Mouse (Mus musculus) urinary bladder, adult 2 months (tissue): ENCODE data around the gene Tmem178b. TPM values are rescaled to one million over a fixed set of nuclear protein-coding genes. Genes with fewer than 3 reads are reported as not detected.

ENCODE experiments used
- DNase-seq: peaks from one replicate; pipeline ENCODE4 v3.0.0; 2022; ENCODE audit warnings: low spot score
- polyA plus RNA-seq: library from polyadenylated mRNA; depleted of rRNA; stranded (reverse); fragments of >200 nt; gene quantifications from 2 replicates; pipeline ENCODE4 v1.2.3, GENCODE M21; 2012

Gene Tmem178b
- polyA plus RNA-seq, 1 experiment, result 0.70 TPM

DNA sequence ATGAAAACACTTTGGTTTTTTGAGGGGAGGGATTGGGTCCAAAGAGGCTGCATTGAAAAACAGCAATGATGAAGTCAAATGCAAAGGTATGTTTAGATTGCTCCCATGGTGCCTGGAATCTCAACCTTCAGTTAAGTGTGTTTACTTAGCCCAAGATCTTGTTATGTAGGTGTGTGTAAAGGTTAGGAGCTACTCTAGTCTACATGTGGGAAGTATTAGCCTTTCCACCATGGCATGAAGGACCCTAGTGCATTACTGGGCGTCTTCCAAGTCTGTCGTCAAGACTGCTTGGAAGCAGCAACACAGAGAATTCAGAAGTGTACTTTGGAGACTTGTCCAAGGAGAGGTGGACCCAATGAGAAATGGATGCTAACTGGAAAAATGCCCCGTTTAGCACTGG lies 205.3 kb downstream of the Tmem178b start:
- DNase-seq, result no peak

DNA sequence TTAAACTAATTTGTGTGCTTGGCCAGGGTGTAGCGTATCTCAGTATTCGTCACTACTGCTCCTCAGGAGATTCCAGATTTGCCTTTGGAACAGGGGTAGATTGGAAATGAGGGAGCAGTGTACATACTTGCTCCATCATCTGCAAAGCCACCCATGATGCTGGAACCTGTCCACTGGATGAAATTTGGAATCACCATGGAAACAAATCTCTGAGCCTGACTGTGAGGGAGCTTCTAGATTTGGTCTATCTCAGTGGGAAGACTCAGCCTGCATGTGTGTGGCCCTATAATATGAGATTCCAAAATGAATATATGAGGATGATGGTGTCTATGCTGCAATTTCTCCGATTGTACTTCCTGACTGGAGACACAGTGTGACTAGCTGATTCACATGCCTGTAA lies 210.7 kb downstream of the Tmem178b start:
- no peak for DNase-seq

DNA sequence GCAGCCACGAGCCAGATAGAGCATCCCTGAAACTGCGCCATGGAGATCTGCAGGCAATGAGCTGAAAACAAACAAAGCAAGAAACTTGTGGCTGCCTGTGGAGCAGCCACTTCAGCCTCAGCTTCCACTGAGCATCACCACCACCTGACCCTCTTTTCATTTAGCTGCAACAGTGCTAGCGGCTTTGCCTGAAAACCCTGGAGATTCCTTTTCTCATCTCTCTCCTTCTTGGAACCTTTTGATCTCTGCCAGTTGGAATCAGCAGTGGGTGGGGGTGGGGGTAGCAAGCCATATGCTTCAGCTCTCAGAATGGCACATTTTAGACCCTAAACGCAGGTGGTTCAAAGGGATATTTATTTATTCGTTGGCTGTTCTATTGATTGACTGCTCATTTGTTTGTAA lies 218.2 kb downstream of the Tmem178b start:
- DNase-seq, result no peak

DNA sequence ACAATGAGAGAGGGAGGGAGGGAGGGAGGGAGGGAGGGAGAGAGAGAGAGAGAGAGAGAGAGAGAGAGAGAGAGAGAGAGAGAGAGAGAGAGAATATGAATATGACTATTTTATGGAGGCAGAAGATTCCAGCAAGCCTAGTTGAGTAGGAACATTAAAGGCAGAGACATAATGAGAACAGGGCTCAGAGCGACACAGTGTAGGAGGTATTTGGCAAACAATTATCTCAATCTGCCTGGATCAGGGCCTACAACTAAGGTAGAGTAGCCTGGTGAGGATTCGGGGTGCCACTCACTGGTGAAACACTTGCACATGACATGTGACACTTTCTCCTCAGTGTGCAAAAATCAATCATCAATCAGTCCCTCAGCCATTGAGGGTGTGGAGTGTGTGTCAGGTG lies 225.4 kb downstream of the Tmem178b start:
- no peak for DNase-seq

DNA sequence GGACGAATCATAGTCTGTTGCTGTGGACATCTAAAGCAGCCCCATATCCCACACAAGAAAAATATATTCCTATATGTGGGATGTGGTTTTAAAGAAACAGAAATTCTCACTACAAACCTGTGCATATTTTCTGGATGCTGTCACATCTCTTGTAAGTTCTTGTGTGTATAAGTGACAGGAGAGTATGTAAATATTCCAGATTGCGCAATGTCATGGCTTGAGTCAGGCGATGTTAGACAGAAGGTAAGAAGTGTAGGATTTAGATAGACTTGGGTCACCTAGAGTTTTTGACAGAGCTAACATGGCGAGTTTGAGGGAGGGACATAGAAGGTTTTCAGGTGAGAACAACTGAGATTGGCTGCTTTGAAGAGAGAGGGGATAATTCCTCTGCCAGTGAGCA lies 228.7 kb downstream of the Tmem178b start:
- DNase-seq, result no peak

DNA sequence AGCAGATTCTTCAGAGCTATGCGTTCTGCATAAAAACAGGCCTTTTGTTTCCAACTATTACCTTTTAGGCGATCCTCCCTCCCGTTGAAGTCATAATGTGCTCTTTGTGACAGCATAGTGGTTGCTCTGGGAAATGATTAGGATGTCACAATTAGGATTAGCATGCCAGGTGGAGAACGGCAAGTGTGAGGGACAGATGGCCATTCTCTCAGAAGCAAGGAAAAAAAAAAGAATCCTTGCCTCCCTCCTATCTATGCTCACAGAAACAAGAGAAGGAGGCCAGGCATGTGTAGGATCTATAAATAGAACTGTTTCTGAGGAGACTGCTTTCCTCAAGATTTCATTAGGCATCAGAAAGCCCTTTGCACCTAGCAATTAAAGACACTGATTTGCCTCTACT lies 229.8 kb downstream of the Tmem178b start:
- DNase-seq, result no peak

DNA sequence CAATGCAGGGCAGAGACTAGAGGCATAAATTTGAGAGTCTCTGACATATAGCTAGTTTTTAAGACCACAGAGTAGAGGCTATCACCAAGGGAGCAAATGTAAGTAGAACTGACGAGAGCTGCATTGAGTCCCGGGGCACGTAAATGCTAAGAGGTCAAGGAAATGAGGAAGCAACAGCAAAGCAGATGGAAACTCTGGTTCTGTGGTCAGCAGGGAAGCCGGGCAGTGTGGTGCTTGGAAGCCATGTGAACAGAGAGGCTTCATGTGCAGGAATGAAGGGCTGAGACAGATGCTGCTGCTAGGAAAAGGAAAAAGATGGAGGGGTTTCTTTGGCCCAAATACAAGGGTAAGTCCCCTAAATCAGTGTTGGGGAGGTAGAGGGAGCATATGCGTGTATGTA lies 237.0 kb downstream of the Tmem178b start:
- no peak for DNase-seq

DNA sequence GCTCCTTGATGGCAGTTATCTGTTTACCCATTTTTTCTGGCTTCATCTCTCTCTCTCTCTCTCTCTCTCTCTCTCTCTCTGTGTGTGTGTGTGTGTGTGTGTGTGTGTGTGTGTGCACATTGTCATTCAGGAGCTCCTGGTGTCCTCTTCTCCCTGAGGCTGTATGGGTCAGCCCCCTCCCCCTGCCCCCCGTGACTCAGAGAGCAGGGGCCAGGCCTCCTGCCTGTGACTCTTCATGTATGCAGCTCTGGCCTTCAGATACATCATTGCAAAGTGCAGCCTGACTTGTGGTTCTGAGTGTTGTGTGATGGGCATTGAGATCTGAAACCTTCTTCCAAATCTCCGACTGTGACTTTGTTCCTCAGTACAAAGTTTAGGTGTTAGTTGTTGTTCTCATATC lies 237.7 kb downstream of the Tmem178b start:
- no peak for DNase-seq

DNA sequence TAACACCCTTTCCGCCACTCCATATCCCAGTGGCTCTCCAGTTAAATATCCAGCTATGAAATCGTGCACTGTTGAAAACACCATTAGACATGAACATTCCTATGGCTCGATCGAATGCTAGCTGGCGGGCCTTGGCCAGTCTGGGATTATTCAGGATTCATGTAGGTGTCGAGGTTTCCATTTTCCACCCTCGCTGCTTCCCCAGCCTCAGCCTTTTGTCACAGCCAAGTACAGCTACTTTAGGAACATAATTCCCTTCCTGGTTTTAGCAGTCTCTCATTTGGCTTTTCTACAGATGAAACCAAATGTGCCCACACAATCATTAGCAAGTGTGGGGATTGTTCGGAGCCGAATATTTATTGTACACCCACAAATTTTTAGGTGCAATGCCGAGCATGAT lies 239.4 kb downstream of the Tmem178b start:
- DNase-seq, result no peak

DNA sequence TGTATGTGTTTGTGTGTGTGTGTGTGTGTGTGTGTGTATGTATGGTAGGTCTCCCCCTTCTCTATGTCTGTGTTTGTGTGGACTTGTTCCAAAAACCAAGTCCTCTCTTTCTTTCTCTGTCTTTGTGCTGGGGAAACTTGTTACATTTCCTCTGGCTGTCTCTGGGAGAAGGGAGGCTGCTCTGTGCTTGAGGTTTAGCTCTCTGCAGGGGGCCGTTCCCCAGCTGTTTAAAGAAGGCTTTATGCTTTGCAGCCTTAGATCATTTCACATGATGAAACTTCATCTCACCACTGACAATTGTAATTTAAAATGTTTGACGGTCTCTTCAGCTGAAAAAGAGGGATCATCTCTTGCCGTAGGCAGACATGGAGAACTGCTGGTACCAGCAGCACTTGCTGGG lies 243.2 kb downstream of the Tmem178b start:
- DNase-seq, result no peak

DNA sequence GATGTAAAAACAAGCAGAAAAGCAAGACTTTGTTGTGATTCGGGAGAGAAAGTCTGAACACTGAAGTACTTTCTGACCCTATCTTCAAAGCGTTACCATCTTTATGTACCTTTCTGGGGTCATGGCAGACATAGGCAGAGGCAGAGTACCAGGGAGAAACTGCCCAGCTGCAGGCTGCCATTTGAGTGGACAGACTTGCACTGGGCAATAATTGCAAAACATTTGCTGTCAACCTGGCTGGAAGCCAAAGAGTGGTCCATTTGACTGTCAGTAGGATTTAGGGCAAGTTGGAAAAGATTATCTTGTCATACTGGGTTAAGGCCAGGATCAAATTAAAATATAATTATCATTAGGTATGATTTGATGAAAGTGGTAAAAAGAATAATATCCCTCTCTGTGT lies 247.1 kb downstream of the Tmem178b start:
- DNase-seq, result no peak

DNA sequence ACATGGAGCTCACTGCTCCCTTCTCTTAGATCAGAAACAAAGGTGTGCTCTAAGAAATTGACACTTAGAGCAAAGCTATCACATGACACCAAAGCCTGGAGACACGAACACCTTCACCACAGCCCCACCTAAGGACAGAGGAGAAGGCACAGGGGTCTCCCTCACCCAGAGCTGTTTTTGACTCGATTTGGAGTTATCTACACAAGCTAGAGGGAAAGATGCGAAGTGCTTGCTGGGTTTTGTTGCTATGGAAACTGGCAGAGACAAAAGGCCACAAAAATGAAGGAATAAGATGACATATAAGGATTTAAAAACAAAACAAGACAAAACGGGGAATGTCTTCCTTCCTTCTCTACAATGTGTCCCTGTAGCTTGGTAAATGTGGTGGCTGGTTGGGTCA lies 248.4 kb downstream of the Tmem178b start:
- DNase-seq, result no peak

DNA sequence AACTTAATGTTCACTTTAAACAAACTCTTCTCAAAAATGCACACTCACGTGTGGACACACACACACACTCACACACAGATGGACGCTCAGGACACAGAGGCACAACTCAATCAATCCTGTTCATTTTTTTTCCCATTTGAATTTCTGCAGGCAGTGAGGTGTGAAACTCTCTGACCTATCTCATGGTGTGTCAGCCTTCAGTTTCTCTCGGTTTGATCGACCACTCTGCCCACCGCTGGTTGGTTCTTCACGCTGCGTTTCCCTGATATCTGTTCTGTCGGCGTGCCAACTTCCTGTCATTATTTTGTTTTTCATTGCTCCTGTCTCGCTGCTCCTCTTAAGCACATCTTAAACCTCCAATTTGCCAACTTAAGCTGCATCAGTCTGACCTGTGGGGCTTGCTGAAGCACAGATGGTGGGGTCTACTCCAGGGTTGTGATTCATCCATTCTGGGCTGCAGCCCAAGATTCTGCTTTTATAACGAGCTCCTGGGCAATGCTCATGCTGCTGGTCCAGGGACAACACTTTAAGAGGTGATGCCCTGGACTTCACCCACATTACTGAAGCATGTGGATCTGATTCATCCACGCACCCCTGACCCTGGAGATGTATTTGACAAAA lies 250.1 kb downstream of the Tmem178b start:
- no peak for DNase-seq

DNA sequence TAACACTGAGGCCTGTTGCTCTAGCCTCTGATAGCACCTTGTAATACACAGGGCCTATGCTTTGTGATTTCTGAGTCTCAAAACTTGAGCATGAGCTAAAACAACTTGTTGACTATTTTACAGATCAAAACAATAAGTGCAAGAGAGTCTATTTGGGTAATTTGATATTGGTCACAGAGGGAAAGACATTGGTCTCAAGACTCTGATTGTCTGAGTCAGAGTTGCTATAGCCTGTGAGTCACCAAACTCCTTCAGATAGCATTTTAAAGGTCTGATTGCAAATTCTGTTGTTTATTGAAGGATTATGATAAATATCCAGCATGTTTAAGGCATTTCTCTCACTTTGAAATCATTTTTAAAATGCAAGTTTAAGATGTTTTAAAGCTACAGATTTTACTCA lies 250.9 kb downstream of the Tmem178b start:
- no peak for DNase-seq

DNA sequence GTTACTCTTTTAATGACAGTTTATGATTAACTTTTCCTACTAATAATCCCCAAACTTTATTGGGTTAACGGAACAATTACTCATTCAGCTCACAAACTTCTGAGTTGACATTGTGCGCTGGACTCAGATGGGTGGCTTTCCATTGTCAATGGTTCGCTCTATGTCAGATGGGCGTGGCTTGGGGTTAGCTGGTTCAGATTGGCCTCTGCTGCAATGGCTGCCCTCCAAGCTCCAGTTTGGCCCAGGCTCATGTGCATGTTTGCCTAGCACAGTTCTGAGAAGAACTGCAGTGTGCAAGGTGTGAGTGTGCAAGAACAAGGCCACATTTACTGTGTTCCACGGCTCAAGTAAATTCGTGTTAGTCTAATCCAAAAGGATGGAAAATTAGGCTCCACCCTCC lies 255.6 kb downstream of the Tmem178b start:
- DNase-seq, result no peak

DNA sequence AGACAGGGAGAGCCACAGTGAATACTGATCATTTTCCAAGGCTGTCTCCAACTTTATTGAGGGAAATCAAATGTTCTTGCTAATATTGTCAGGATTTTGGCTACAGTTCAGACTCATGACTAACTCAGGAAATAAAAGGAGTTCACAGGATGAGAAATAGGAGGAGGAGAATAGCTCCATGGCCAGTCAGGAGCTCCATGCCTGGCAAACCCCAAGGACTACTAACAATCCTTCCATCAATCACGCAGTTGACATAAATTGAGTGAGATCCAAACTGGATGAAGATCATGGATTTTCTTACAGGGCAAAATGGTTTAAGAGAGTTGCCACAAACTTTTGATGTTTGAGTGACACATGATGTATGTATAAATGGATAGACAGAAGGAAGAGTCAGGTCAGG lies 258.9 kb downstream of the Tmem178b start:
- no peak for DNase-seq

DNA sequence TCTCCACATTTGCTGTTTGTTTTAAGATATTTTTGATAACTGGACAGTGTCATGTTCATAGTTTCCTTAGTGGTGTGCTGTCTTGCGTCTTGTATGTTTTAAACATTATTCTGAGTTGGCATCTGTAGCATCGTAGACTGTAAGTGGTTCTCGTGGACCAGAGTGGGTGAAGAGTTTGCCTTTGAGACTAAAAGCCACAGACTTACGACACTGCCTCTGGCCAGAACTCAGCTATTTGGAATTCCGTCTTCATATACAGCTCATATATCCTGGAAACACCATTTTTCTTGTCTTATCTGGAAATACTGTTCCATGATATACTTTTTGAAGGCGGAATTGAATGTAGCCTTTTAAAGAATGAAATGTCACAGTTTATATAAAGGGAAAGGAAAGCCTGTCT lies 260.4 kb downstream of the Tmem178b start:
- DNase-seq, result no peak

DNA sequence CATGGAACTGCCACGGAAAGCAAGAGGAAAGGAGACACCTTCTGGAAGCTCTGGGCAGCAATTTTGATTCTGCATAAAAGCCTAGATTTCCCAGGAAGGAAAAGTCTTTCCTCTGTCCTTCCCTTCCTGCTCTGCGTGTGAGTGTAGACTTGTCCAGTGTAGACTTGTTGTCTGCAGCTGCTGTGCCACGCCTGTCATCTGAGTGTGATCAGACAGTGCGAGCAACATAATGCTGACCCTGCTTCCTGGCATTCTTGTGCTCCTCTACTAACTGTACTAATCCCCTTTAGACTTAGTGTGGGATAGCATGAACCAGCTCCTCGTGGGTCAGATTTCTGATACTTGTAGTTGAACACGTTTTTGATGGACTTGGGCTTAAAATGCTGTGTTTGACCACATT lies 262.6 kb downstream of the Tmem178b start:
- DNase-seq, result no peak

DNA sequence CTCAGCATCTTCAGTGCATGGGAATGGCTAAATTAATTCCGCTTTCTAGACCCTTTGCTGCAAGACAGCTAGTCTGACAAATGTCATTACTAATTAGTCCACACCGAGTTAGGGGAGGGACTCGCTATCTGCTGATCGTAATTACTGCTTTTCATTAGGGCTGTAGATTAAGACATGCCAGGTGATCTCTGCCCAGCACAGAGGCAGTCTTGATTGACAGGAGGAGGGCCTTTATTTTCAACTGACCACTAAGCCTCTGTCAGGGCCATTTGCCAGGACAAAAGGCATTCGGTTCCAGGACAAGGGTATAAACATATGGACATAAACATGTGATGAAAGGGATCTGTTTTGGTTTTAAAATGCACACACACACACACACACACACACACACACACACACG lies 264.3 kb downstream of the Tmem178b start:
- DNase-seq, result no peak

DNA sequence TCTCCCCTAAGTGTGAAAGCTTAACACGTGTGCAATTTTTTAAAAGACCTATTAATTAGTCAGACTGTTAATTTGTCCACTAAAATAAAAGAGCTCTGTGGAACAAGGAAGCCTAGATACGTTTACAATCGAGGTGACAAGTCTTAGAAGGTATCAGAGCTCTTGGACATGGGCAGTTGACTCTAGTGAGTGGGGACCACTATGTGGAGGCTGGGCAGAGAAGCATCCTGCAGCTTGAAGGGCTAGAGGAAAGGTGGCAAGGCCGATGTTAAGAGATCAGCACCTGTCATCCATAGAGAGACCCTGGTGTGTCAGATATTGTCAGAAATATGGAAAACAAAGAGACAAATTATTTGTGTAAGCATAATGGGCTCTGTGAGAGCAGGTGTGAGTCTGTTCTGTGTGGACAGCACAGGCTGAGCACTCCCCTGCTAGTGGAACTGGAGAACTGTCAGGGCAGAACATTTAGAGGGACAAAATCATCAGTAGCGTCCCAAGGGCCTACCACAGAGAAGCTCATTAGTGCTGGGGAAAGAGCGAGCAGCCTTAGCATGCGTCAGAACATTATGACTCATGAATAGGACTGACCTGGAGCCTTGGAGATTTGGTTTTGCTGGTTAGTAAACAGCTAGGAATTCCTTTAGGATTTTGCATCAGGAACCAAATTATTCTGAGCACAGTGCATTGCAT lies 264.9 kb downstream of the Tmem178b start:
- no peak for DNase-seq

DNA sequence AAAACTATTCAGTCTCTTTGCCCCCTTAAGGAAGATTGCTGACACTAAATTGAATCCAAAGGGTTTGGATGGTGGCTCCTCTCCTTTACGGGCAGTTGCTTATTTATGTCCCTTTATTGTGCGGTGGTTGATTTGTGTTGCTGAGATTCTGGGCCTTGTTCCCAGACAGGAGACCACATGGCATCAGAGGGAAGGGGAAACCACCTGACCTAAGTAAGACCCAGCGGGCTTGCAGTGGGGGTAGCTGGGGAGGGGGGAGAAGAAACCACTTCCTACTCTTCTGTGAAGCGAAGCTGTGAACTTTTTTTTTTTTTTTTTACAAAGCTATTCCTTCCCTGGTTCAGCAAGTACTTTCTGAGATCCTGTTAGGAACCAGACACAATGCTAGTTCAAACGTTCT lies 269.5 kb downstream of the Tmem178b start:
- no peak for DNase-seq

DNA sequence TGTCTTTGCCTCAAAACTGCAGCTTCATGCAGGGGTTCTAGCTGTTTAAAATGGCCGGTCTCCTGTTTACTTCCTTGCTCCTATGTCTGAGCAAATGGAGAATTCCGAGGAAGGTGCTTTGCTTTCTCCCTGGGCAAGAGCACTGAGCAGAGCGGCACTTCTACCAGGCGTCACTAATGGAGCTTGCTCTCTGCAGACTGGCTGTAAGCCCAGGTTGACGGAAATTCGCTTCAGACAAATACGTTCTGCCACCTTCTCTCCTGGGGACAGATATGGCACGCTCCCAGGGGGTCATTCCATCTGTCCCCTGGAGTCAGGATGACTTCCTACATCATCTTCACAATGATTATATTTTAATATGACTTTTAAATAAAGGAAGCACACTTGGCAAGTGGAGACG lies 271.3 kb downstream of the Tmem178b start:
- no peak for DNase-seq

DNA sequence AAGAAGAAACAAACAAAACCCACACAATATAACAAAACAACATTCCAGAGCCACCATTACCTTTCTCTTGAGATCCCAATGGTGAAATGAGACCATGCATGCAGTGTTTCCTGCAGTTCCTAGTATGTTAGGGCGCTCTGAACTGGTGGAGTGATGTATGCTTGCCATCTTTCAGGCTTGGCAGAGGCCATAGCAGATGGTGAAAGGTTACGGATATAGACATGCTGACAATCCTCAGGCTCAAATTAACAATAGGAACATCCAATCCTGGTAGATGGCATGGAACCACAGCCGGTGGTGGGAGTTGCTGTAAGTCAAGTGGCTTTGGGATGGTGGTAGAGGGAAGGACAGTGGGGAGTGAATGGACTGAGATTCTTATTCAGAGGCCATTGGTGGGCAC lies 272.5 kb downstream of the Tmem178b start:
- no peak for DNase-seq

DNA sequence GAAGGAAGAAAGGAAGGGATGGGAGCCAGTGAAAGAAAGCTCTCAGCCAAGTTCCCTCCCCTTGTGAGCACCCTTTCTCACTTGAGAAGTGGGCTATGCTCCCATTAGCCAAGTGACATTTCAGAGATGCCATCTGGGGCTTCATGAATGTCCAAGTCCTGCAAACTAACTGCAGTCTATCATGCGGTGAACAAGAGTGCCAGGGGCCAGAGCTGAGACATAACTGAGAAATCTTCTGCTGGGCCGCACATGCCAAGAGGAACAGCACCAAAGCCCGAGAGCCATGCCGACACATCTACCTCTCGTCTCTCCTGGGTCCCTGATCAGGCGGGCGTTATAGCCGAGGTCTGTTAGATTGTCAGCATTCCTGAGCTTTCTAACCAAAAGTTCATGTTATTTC lies 279.2 kb downstream of the Tmem178b start:
- DNase-seq, result no peak
